In the genomic region with DNA sequence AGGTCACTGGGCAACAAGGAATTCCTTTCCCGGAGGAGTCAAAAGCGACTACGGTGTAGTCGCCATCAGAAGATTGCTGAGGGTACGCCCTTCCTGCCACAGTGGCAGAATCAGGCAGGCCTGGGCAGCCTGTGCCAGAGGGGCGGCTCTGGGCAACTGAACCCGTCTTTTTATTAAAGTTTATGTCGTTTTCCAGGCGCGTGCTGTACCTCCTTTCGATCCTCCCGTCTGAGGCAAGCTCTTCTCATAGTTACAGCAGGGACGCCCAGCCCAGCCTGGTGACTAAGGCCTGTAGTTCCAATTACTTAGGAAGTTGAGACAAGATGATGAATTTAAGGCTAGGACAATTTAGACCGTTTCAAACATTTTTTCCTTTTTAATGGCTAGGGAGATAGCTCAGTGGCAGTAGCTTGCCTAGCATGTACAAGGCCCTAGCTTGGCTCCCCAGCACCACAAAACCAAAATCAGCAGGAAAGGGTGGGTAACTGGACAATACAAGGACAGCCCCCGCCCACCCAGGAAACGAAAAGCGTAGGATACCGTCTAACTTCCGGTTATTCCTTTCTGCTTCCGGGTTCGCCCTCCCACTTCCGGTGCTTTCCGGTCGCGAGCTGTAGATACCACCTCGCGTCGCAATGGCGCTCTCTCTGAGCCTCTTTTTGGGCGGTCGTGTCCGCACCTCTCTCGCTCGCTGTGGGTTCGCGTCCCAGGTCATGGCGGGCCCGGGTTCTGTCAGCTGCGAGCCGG, we compare ENCODE assay signal across 8 mouse cellular contexts. TPM values are rescaled to one million over a fixed set of nuclear protein-coding genes. Genes with fewer than 3 reads are reported as not detected.
DNase-seq lines count a peak whose midpoint lies in the region; ATAC-seq lines count a peak whose summit lies in the region.

Gene Ngrn, plus strand, starts transcription at position 591 of the 747 bp plus-strand sequence.

- H3K4me3 ChIP-seq in erythroblast, embryonic 14.5 days (replicated peaks), result peak within 1 kb of the TSS; percentile 94
- peak within 1 kb of the TSS; percentile 76 for H3K4me3 ChIP-seq in heart, embryonic 11.5 days (ENCODE audit: low read depth, low read length)
- peak within 1 kb of the TSS; percentile 86 for H3K4me3 ChIP-seq in kidney, embryonic 16.5 days (ENCODE audit: low read length)

- H3K27me3 ChIP-seq in erythroblast, embryonic 14.5 days (ENCODE audit: control insufficient read depth), result peaks cover 6% of the 10 kb centered on the region; the same call in 1 of the 2 replicates
- H3K27me3 ChIP-seq in heart, embryonic 11.5 days (ENCODE audit: control insufficient read depth, insufficient read depth, low read length), result peaks cover 11% of the 10 kb centered on the region
- H3K27me3 ChIP-seq in kidney, embryonic 16.5 days (ENCODE audit: insufficient read depth, low read length), result no peaks in the 10 kb centered on the region

- peak within 1 kb of the TSS; percentile 88 for H3K4me2 ChIP-seq in heart, embryonic 11.5 days
- peak within 1 kb of the TSS; percentile 88 for H3K4me2 ChIP-seq in kidney, embryonic 16.5 days (replicated peaks; ENCODE audit: low read depth, low read length)

- peaks cover 48% of the 10 kb centered on the region for H3K4me1 ChIP-seq in erythroblast, embryonic 14.5 days (ENCODE audit: control insufficient read depth)
- H3K4me1 ChIP-seq in heart, embryonic 11.5 days (ENCODE audit: control insufficient read depth, insufficient read depth, low read length), result peaks cover 10% of the 10 kb centered on the region; the same call in 1 of the 2 replicates
- H3K4me1 ChIP-seq in kidney, embryonic 16.5 days (ENCODE audit: insufficient read depth, low read length), result peaks cover 15% of the 10 kb centered on the region; the same call in 1 of the 2 replicates

- 25% methylated on average over 40 of the region's 40 CpGs for WGBS in heart, embryonic 11.5 days (ENCODE audit: insufficient replicate concordance)
- WGBS in kidney, embryonic 16.5 days, result 27% methylated on average over 40 of the region's 40 CpGs

- ATAC-seq in heart, embryonic 11.5 days (replicated peaks; ENCODE audit: insufficient number of reproducible peaks, low FRiP score, low TSS enrichment), result peak; percentile 81
- ATAC-seq in kidney, embryonic 16.5 days (ENCODE audit: low FRiP score, low TSS enrichment), result peak; percentile 87

- DNase-seq in CD4-positive, CD25-positive, alpha-beta regulatory T cell, adult 2 months (ENCODE audit: low read depth, low spot score), result peak; percentile 90
- DNase-seq in brain, embryonic 18.5 days (ENCODE audit: low read depth, low spot score), result peak; percentile 74
- DNase-seq in liver, result peak; percentile 88
- DNase-seq in monocyte, adult 2 months (ENCODE audit: low read depth in 1 of 2, low spot score in 2 of 2), result peak; percentile 41 to 61
- DNase-seq in spleen, postnatal 36 days (ENCODE audit: low spot score in 2 of 2), result peak; percentile 81 to 87

- no peaks in the 10 kb centered on the region; the same call in 1 of the 2 replicates for H3K9me3 ChIP-seq in erythroblast, embryonic 14.5 days (ENCODE audit: control insufficient read depth, low read length)
- H3K9me3 ChIP-seq in heart, embryonic 11.5 days (replicated peaks; ENCODE audit: control insufficient read depth, low read length), result no peaks in the 10 kb centered on the region
- no peaks in the 10 kb centered on the region for H3K9me3 ChIP-seq in kidney, embryonic 16.5 days (ENCODE audit: low read length)

- peak within 1 kb of the TSS; percentile 81 for H3K9ac ChIP-seq in heart, embryonic 11.5 days (ENCODE audit: low read depth, low read length)
- H3K9ac ChIP-seq in kidney, embryonic 16.5 days (replicated peaks; ENCODE audit: low read length), result peak within 1 kb of the TSS; percentile 75

- peak within 1 kb of the TSS; percentile 72 for H3K27ac ChIP-seq in heart, embryonic 11.5 days (ENCODE audit: low read depth, low read length)
- peak within 1 kb of the TSS; percentile 61 for H3K27ac ChIP-seq in kidney, embryonic 16.5 days (ENCODE audit: low read length)

- peaks cover 22% of the 10 kb centered on the region for H3K36me3 ChIP-seq in erythroblast, embryonic 14.5 days (ENCODE audit: control insufficient read depth)
- H3K36me3 ChIP-seq in heart, embryonic 11.5 days (ENCODE audit: control insufficient read depth, insufficient read depth, low read length), result peaks cover 7% of the 10 kb centered on the region
- H3K36me3 ChIP-seq in kidney, embryonic 16.5 days (ENCODE audit: insufficient read depth, low read length), result peaks cover 16% of the 10 kb centered on the region

RNA-seq across cellular contexts. Expression of gene Ngrn, which starts in this region (rescaled TPM):
- polyA plus RNA-seq in erythroblast, embryonic 14.5 days (2012), result 2.9 and 4.1 TPM in 2 replicates
- 41.4 and 41.8 TPM in 2 replicates for polyA plus RNA-seq in heart, embryonic 11.5 days (2014; fragmentation: Nextera tagmentation; extraction: Ambion mirVana)
- 51.7 and 51.9 TPM in 2 replicates for polyA plus RNA-seq in kidney, embryonic 16.5 days (2015; fragmentation: Nextera tagmentation; extraction: Ambion mirVana)

Comparison
In these comparisons a context has a peak if more than half of its experiments do, and no peak if none do; other contexts are left out.
1. Peak in every context shown above with its lines: DNase-seq, ATAC-seq, H3K4me3 ChIP-seq and H3K27ac ChIP-seq.